Mouse (Mus musculus): Measurements from ENCODE around the gene Zfp747.

DNA sequence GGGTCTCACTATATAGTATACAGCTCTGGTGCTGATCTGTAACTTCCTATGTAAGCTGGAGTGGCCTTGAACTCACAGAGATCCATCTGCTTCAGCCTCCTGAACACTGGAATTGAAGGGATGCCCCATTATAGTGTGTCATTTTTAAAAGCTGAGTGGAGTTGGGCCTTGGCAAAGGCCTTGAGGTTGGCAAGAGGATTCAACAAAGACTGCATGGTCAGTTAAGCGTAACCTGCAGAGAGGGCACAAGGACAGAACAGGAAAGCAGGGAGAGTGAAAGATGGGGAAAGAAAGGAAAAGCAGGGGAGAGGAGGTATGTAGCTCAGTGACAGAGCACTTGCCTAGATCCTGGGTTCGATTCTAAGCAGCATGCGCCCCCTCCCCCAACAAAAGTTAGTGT lies 49.4 kb upstream of the Zfp747 start:
- TF ChIP-seq CTCF (IDR thresholded peaks at IDR 0.05; ENCODE audit: control insufficient read depth, insufficient read depth, insufficient replicate concordance, low read depth, low read length): no peak
- no peak for TF ChIP-seq POLR2A (IDR thresholded peaks at IDR 0.05; ENCODE audit: control insufficient read depth, low read depth, low read length)

All from testis, adult 2 months (tissue).